Mouse (Mus musculus) neural tube, embryonic 14.5 days (tissue): ENCODE measurements around the gene Nup188. TPM values are rescaled to one million over a fixed set of nuclear protein-coding genes. Genes with fewer than 3 reads are reported as not detected.

Experiments
- ATAC-seq: fragments of 200-750 bp; cut with Nextera tagmentation; 2 replicates; pipeline ENCODE4 v1.8.0; 2017; ENCODE audit warnings: low read depth, mild to moderate bottlenecking, moderate TSS enrichment, moderate library complexity
- H3K27ac ChIP-seq: fragments of 300-500 bp; sonication (generic); 2 replicates; pipeline ENCODE4 v1.5.1; 2014; ENCODE audit warnings: low read depth, mild to moderate bottlenecking, control low read depth, low read length, moderate library complexity, mixed read lengths
- H3K27me3 ChIP-seq: fragments of 300-500 bp; sonication (generic); 2 replicates; pipeline ENCODE4 v1.6.1; 2014; ENCODE audit warnings: low read length; ENCODE audit not compliant: control insufficient read depth, insufficient read depth
- H3K36me3 ChIP-seq: fragments of 300-500 bp; sonication (generic); 2 replicates; pipeline ENCODE4 v1.6.1; 2014; ENCODE audit warnings: low read length, mixed read lengths; ENCODE audit not compliant: control insufficient read depth, insufficient read depth
- H3K4me1 ChIP-seq: fragments of 300-500 bp; sonication (generic); 2 replicates; pipeline ENCODE4 v1.6.1; 2014; ENCODE audit warnings: low read length; ENCODE audit not compliant: control insufficient read depth, insufficient read depth
- H3K4me2 ChIP-seq: fragments of 300-500 bp; sonication (generic); 2 replicates; pipeline ENCODE4 v1.6.1; 2014; ENCODE audit warnings: mild to moderate bottlenecking, low read depth, low read length, control low read depth
- H3K4me3 ChIP-seq: fragments of 300-500 bp; sonication (generic); 2 replicates; pipeline ENCODE4 v1.5.1; 2014; ENCODE audit warnings: low read depth, low read length, control low read depth, mixed read lengths
- H3K9ac ChIP-seq: fragments of 300-500 bp; sonication (generic); replicated peaks from 2 replicates; pipeline ENCODE4 v1.6.1; 2014; ENCODE audit warnings: low read depth, mild to moderate bottlenecking, control low read depth, low read length, mixed read lengths
- H3K9me3 ChIP-seq: fragments of 300-500 bp; sonication (generic); 2 replicates; pipeline ENCODE4 v1.6.1; 2016; ENCODE audit warnings: low read length; ENCODE audit not compliant: control insufficient read depth
- WGBS: fragments of 180-500 bp; shearing (Covaris S2); extraction: QIAGEN DNeasy Blood & Tissue Kit; methylation state at CpG from one replicate; pipeline ENCODE4 v1.1.7; 2014; 5-methylcytosine and 5-hydroxymethylcytosine counted together
- polyA plus RNA-seq: library from polyadenylated mRNA; unstranded; fragments of >200 nt; fragmentation: Nextera tagmentation; extraction: Ambion mirVana; gene quantifications from 2 replicates; pipeline ENCODE4 v1.2.1, GENCODE M21; 2014

Gene Nup188
- 21.8 and 25.3 TPM in 2 replicates for polyA plus RNA-seq

GRCm38 (mm10) chr2:30286192-30287026 lies at the start of gene Nup188, which contains the start of gene Dolk:
TSS of gene Nup188 (plus strand) at chr2:30286397.
TSS of gene Dolk (minus strand) at chr2:30286334.
- H3K9ac ChIP-seq: peak within 1 kb of the TSS; percentile 83
- WGBS: under 1% methylated on average over 63 of the region's 68 CpGs

GRCm38 (mm10) chr2:30236426-30237198 lies 49.6 kb upstream of the Nup188 start:
- no peak for ATAC-seq
- peak overlapping the region; percentile 73 for H3K4me2 ChIP-seq
- 3% methylated on average over 18 of the region's 18 CpGs for WGBS

More at GRCm38 (mm10) chr2:30286192-30287026, at the start of gene Nup188, which contains the start of gene Dolk:
- Histone ChIP-seq H3K27me3 (no peaks in the 10 kb centered on the region), H3K9me3 (no peaks in the 10 kb centered on the region), H3K36me3 (no peaks in the 10 kb centered on the region), H3K4me2 (peak within 1 kb of the TSS; percentile 95), H3K4me3 (peak within 1 kb of the TSS; percentile 94), H3K4me1 (peaks cover 14% of the 10 kb centered on the region), H3K27ac (peak within 1 kb of the TSS; percentile 45)
- peak; percentile 95 for ATAC-seq

DNA sequence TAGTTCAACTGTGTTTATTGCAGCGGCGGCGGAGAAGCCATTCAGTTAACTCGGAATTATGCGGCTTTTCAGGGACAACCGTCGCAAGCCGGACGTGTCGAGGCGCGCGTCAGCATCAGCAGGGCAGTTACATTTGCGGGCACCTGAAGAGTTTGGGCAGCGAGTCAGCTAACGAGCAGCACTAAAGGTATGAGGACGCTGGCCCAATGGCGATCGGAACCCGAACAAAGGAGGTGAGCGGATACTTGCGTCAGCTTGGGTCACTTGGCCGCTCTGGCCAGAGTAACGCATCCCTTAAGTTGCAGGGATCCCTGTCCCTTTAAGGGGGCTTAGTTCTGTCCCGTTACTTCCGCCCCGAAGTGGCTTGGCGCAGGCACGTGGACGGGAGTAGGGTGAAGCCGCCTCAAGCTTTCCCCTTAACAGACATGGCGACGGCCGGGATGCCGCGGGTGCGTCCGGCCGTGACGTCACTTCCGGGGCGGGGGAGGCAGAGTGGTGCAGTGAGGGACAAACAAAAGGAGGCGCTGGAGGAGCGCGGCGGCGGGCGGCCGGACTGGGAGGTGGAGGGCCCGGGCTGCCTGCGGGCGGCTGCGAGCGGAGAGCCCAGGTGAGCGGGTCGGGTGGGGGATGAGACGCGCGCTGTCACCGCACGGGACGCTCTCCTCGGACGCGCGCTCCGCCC lies 48.9 kb upstream of the Nup188 start, which contains the start of gene Lrrc8a:
TSS of gene Lrrc8a (plus strand) at position 517 of the 682 bp plus-strand sequence.
- ATAC-seq: peak; percentile 98

More at GRCm38 (mm10) chr2:30236426-30237198, 49.6 kb upstream of the Nup188 start:
- Histone ChIP-seq H3K9ac (peak overlapping the region; percentile 57), H3K27ac (peak overlapping the region; percentile 69), H3K27me3 (no peaks in the 10 kb centered on the region), H3K4me3 (peak overlapping the region; percentile 92), H3K9me3 (no peaks in the 10 kb centered on the region), H3K4me1 (peaks cover 16% of the 10 kb centered on the region), H3K36me3 (peaks cover 11% of the 10 kb centered on the region; the same call in 1 of the 2 replicates)

GRCm38 (mm10) chr2:30237881-30238280 lies 48.3 kb upstream of the Nup188 start:
- Histone ChIP-seq H3K4me1 (peaks cover 18% of the 10 kb centered on the region), H3K9me3 (no peaks in the 10 kb centered on the region), H3K4me3 (peak overlapping the region; percentile 92), H3K9ac (peak overlapping the region; percentile 93), H3K27ac (peak overlapping the region; percentile 91), H3K4me2 (peak overlapping the region; percentile 91), H3K27me3 (no peaks in the 10 kb centered on the region), H3K36me3 (peaks cover 11% of the 10 kb centered on the region; the same call in 1 of the 2 replicates)
- ATAC-seq: peak; percentile 87
- under 1% methylated on average over 33 of the region's 42 CpGs for WGBS

More for the DNA sequence above, 48.9 kb upstream of the Nup188 start, which contains the start of gene Lrrc8a:
- Histone ChIP-seq H3K4me1 (peaks cover 18% of the 10 kb centered on the region), H3K9me3 (no peaks in the 10 kb centered on the region), H3K9ac (peak within 1 kb of the TSS; percentile 93), H3K4me3 (peak within 1 kb of the TSS; percentile 92), H3K4me2 (peak within 1 kb of the TSS; percentile 91), H3K36me3 (peaks cover 11% of the 10 kb centered on the region; the same call in 1 of the 2 replicates), H3K27me3 (no peaks in the 10 kb centered on the region), H3K27ac (peak within 1 kb of the TSS; percentile 91)
- WGBS: 0% methylated on average over 60 of the region's 67 CpGs

GRCm38 (mm10) chr2:30238906-30239465 lies 47.2 kb upstream of the Nup188 start:
- ATAC-seq: no peak
- Histone ChIP-seq H3K4me1 (peaks cover 18% of the 10 kb centered on the region), H3K27ac (no peak overlapping the region), H3K36me3 (peaks cover 18% of the 10 kb centered on the region), H3K4me2 (peak overlapping the region; percentile 91), H3K27me3 (no peaks in the 10 kb centered on the region), H3K4me3 (peak overlapping the region; percentile 92), H3K9ac (peak overlapping the region; percentile 93; the same call in 1 of the 2 replicates), H3K9me3 (no peaks in the 10 kb centered on the region)
- WGBS: 83% methylated on average over 3 of the region's 3 CpGs

DNA sequence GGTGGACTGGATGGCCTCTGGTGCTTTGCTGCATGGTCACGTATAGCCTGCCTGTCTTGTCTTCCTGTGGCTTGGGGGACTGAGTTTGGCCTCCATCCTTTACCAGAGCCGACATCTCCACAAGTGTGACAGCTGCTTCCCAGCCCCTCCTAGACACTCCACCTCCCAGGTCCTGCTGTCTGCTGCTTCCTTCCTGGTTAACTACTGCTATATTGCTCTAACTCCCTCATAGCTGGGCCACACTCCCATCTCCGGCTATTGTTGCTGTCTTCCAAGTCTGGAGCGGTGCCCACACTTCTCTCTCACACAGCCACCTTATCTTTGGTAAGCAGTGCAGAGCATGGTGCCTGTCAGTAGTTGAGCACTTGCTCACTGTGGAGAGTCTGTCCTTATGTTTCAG lies 46.4 kb upstream of the Nup188 start:
- Histone ChIP-seq H3K27ac (no peak overlapping the region), H3K4me2 (no peak overlapping the region), H3K9ac (no peak overlapping the region), H3K4me3 (no peak overlapping the region), H3K4me1 (peaks cover 18% of the 10 kb centered on the region), H3K36me3 (peaks cover 18% of the 10 kb centered on the region), H3K27me3 (no peaks in the 10 kb centered on the region), H3K9me3 (no peaks in the 10 kb centered on the region)
- ATAC-seq: no peak
- WGBS: 80% methylated on average over 4 of the region's 4 CpGs

GRCm38 (mm10) chr2:30240267-30240666 lies 45.9 kb upstream of the Nup188 start, which contains the start of gene Gm28035:
TSS of gene Gm28035 (plus strand) at chr2:30240567.
- H3K4me3 ChIP-seq: no peak within 1 kb of the TSS
- no peaks in the 10 kb centered on the region for H3K9me3 ChIP-seq
- H3K4me1 ChIP-seq: peaks cover 18% of the 10 kb centered on the region
- 87% methylated on average over 2 of the region's 2 CpGs for WGBS
- H3K9ac ChIP-seq: no peak within 1 kb of the TSS
- peak within 1 kb of the TSS; percentile 91; the same call in 1 of the 2 replicates for H3K4me2 ChIP-seq
- no peaks in the 10 kb centered on the region for H3K27me3 ChIP-seq
- ATAC-seq: no peak
- H3K36me3 ChIP-seq: peaks cover 18% of the 10 kb centered on the region
- H3K27ac ChIP-seq: no peak within 1 kb of the TSS

- H3K4me3 ChIP-seq: no peak overlapping the region
- no peak overlapping the region for H3K4me2 ChIP-seq
- H3K9me3 ChIP-seq: no peaks in the 10 kb centered on the region
- no peak overlapping the region for H3K27ac ChIP-seq
- peaks cover 18% of the 10 kb centered on the region for H3K36me3 ChIP-seq
- 33% methylated on average over 4 of the region's 4 CpGs for WGBS
- no peaks in the 10 kb centered on the region for H3K27me3 ChIP-seq
- no peak overlapping the region for H3K9ac ChIP-seq
- ATAC-seq: no peak
- H3K4me1 ChIP-seq: peaks cover 13% of the 10 kb centered on the region
Measured at GRCm38 (mm10) chr2:30242509-30242908, 43.7 kb upstream of the Nup188 start.
